Mouse (Mus musculus) heart, postnatal 0 days (tissue): ENCODE measurements around the gene Traf5.

Source experiments
- CTCF ChIP-seq: IDR thresholded peaks from 2 replicates; pipeline ENCODE4 v1.5.1; 2016; ENCODE audit warnings: antibody characterized with exemption, control low read depth, low read depth
- EP300 ChIP-seq: IDR thresholded peaks from 2 replicates; pipeline ENCODE4 v1.6.1; 2016; ENCODE audit warnings: antibody characterized with exemption, low read depth

DNA sequence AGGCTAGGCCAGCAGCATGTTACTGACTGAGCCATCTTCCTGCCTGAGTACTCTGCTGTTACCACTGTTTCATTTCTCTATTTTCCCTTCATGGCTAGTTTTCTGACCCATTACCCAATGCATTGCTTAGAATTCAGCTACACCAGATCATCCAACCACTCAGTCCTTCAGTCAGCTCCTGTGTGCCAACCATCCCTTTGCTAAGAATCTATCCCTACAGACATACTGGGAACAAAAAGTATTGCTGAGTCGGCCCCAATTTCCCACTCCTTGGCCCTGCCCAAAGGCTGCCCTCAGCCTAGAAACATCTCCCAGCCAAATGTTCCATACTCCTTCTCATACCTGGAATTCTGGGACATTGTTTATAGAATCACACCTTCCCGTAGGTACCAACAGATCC is 11.2 kb downstream of the Traf5 start:
- TF ChIP-seq CTCF (no peak), EP300 (no peak)
